Mouse (Mus musculus) lung, postnatal 10 days (tissue): ENCODE measurements around the gene Fam92b.

Source experiments
- DNase-seq: peaks from one replicate; pipeline ENCODE4 v3.0.0; 2021

The Fam92b gene

DNA sequence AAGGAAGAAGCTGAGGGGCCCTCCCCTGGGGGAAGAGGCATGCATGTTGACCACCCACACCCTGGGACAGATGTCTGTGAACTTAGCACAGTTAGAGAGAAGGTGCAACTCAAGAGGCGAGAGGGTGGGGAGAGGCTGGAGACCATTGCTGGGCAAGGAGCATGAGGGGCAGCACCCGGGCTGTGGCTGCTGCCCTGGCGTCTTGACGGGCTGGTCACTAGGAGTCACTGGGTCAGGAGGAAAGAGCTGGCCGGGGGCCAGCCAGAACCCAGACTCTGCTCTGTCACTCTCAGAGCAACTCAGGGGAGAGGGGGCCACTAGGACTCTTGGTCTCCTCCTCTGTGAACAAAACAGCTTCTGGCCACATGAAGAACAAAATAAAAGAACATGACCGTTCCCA is 12.2 kb upstream of the Fam92b start:
- DNase-seq, result no peak

DNA sequence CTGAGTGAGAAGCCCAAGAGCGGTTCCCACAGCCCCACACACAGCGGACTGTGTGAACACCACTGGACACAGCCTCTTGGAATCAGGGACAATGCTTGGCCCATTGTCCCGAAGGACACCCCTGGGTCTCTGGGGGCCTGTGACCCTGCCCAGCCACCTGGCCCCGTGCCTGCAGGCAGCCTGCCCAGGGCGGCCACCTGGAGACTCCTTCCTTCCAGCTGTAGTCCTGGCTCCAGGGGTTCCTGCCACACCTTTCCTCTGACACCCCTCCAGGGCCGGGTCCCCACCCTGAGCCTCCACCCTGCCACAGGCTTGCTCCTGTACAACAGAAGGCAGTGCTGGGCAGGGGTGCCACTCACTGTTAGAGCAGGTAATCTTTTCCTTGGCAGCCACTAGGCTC is 11.2 kb upstream of the Fam92b start:
- peak; percentile 53 for DNase-seq

DNA sequence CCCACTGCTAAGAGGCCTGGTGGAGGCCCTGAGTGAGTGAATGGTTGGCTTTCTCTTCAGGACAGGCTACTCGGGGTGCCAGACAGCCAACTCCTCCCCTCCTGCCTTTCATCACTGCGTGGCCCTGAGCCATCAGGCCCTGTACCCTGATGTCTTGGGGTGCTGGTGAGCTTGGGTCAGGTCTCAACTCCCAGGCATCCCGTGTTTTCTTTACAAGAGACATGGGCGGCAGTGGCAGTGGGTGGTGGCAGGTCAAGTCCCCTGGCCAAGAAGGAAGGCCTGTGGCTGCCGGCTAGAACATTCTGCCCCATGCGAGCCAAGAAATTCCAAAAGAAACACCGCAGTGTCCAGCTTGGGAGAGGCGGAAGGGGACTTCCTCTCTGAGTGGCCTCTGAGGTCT is 9.2 kb upstream of the Fam92b start:
- DNase-seq, result peak; percentile 77

DNA sequence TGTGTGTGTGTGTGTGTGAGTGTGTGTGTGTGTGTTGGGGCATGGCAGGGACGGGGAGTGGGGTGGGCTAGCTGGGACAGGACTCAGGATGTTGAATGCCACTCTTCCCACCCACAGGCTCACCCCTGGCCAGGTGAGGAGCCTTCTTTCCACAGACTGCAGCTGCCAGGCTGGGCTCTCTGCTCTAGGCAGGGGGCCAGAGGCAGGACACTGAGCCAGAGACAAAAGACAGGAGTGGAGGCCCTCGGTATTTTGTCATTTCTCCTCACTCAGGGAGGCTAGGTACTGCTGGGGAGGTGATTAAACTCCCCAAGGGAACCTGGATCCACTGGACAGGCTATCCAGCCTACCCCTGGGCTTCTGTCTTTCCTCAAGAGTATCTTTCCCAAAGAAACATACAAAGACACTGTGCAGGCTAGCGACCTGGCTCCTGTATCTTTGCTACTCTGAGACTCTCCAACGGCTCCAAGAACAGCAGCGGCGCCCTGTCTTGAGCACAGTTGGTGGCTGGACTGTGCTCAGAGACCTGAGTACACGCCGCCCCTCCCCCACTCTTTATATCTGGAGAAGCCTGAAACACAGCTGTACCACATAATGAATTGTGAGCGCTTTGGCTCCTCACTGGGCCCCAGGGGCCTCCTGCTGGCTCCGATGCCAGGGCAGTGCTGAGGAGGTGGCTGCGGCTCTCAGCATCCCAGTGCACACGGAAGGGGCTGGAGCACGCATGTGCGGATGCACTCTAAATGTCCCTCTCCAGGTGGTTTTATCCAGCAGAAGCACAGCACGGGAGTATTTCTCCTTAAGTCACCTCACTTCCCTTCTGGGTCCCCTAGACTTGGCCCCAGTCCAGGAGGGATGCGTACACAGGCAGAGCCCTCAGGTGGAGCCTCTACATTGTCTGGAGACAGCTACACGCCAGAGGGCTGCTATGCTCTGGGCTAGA is 7.9 kb upstream of the Fam92b start:
- DNase-seq, result peak; percentile 64

DNA sequence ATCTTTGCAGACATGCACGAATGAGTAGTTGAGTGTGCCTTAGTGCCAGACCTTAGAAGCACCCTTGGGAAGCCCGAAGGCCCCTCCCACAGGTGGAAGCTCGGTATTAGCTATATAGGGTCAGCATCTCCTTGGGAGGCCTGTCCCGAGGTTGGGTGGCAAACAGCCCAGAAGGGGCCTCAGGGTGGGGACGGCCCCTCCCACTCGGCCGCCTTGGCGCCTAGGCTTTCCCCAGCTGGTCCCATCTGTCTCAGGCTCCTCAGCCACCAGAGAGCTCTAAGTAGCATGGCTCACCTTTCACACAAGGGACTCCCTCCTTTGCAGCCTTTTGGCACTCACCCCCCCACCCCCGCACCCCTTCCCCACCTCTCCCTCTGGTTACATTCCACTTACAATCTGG is 7.1 kb upstream of the Fam92b start:
- peak; percentile 68 for DNase-seq

DNA sequence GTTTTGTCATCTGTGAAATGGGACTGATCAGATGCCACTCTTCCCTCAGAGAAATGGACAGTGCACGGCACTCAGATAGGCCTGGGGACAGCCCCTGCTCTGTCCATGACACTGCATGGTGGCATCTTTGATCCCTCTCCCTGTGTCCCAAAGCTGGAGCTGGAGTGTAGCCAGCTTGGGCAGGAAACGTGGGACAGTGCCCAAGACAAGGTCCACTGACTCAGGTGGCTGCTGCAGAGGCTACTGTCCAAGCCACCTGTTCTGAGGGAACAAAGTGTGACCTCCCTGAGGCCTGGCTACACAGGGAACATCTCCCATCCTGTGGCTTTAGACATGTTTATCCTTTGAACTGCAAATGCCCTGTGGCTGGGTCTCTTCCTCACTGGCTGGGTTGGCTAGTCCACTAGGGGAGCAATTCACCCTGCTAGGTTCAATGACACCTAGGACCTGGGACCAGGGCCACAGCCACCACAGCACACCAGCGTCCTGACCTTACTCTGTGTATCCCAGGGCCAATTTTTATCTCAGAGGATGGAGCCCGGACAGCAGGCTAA is 4.7 kb upstream of the Fam92b start:
- DNase-seq, result no peak

DNA sequence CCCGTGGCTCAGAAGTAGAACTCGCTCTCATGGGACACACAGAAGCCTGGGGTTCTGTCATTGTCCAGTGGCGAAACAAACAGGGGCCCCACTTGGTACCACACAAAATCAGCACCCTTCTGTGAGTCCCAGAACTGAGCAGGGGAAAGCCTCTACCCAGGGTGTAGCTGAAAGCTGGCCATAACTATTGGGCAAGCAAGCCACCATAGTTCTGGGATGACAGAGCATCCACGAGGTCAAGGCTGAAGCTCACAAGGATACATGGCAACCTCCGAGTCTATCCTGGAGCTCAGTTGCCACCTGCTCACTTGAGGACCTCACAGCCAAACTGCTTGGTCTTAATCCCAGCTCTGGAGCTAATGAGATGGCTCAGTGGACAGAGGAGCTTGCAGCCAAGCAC is 4.0 kb upstream of the Fam92b start:
- no peak for DNase-seq

DNA sequence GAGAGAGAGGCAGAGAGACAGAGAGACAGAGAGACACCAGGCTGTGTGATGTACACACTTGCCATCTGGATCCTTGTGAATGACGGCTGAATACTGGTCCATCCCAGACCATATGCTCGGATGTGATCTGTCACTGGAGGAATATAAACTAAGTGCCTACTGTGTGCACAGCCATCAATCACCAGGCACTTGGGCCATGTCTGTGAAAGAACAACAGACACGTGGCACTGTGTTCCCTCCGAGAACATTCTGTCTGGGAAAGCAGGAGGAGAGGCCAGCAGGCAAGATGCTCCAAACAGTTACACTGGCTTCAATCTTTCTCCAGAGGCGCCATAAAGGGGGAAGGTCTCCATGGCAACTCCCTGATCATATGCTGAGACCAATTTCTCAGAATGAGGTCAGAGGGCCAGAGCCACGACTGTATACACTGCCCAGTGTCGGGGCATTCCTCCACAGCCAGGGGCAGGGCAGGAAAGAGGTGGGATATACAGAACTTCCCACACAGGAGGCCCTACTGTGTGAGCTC is 3.2 kb upstream of the Fam92b start:
- DNase-seq, result peak; percentile 46

DNA sequence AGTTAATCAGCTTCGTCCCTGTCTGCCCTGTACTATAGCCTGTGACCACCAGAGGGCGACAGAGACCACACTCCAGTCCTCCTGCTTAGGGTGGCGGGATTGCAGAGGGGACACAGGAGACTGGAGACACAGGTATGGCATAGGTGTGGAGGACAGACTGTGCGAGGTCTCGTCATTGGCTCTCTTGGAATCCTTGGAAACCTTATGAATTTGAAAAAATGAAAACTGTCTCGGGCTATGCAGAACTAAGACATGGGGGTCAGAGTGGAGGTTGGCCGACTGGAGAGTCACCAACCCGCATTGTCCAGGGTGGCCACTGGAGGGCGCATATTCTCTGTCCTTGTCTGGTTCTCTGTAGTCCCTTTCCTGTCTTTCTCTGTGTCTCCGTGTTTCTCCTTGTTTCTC is 1.8 kb upstream of the Fam92b start:
- DNase-seq, result peak; percentile 95

DNA sequence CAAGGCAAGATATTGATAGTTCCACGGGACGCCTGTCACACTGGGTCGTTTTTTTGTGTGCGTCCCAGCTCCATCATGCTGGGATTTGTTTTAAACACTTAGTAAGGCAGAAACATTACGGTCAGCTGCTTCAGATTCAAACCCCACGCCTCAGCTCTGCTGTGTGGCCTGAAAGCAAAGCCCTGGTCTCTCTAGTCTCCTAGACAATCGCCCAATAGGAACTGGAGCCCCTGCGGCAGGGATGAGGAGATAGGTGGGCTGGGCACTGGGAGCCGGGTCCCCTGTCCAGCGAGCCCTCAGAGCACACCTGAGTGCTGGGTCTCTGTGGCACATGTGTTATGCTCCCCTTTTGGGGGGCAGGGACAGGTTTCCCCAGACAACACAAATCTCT is 853 bp upstream of the Fam92b start:
- no peak for DNase-seq

DNA sequence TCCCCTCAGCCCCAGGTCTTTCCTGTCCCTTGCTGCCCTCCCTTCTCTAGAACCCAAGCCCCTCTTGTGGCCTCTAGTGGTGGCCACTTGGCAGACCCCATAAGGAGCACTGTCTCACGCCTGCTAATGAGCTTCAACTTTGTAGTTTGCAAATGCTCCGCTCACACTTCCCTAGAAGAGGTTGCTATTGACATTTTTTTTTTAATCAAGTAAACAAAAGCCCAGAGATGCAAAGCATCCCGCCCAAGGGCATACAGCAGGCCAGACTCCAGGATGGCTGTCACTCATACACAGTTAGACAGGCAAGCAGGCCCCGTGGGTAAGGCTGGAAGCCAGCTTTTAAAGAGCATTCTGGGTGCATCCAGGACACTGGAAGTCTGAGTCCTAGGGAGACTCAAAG is 661 bp downstream of the Fam92b start:
- no peak for DNase-seq

DNA sequence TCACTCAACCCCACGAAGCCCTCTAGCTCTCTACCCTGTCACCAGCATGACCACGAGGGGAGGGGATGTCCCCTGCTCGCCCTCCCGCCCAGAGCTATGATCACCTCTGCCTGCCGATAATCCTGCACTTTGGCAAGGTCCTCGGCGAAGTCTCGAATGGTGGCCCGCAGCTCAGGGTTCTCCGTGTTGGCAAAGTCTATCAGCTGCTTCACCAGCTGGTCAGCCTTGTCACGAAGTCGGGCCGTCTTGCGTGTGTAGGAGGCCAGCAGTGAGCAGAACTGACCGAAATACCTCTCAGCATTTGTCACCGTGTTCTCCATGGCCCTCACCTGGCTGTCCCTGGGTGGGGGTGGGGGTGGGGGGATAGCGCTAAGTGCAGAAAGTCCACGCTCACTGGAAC is 2.7 kb downstream of the Fam92b start:
- DNase-seq, result no peak

DNA sequence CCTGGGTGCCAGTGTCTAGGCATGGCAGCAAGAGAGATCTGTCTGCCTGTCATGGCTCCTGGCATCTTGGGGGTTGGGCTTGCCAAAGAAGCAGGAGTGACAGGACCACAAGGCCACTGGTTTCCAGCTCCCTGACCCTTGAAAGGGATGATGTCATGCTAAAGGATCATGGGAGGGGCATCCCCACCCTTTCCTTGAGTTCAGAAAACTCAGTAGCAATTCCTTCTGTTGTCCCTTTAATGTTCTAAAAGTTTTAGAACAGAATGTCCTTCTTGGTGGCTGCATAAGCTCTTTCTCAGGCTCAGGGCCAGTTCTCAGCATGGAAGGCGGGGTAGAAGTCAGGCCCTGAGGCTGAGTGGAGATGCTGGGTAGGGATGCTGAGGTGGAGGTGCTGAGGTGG is 4.1 kb downstream of the Fam92b start:
- DNase-seq, result no peak

DNA sequence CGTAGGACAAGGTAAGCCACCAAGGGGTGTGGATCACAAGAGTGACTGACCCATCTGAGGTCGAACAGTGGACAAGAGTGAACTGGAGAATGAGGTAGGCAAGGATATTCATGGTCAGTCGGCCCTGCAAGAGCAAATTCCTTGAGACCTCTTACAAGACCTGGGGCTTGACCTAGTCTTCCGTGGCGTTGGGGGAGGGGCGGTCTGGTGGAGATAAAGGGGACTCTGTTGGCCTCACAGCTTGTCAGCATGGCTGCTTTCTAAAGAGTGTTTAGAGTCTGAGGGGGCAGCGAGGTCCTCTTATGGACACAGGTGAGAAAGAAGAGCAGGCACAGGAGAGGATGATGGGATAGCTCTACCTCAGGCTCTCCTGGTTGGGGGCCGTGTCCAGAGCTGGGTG is 8.1 kb downstream of the Fam92b start:
- DNase-seq, result no peak

DNA sequence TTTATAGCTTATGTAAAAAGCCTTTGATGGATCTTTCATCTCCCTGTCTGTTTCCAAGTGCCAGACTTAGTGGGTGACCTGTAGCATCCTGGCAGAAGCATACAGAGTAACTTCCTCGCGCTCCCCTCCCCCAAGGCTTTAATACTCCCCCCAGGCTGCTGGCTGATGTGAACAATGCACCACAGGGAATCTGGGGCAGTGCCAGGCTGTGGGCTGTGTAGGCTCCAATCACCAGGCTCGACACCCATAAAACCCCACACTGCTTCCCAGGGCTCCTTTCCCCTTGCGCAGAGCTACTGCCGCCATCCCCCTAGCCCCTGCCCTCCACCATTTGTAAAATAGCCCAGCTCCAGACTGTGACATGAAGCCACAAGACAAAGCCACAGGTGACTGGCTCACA is 9.4 kb downstream of the Fam92b start:
- DNase-seq, result peak; percentile 75

DNA sequence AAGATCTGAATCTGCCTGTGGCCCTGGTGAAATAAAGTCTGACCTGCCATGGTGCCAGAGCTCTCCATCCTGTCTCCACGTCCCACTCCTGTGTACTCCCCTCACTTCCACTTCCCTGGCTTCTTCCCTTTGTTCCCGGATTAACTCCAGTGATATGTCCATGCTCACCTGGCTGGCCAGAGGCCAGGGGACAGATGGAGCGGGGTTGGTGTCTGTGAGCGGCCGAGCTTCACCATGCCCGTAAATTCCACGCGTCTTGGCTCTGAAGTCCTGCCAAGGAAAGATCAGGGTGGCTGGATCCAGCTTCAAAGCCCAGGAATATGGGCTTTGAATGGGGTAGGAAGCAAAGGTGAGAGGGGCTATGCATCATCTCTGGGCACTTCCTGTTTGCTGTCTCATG is 10.1 kb downstream of the Fam92b start:
- DNase-seq, result no peak

DNA sequence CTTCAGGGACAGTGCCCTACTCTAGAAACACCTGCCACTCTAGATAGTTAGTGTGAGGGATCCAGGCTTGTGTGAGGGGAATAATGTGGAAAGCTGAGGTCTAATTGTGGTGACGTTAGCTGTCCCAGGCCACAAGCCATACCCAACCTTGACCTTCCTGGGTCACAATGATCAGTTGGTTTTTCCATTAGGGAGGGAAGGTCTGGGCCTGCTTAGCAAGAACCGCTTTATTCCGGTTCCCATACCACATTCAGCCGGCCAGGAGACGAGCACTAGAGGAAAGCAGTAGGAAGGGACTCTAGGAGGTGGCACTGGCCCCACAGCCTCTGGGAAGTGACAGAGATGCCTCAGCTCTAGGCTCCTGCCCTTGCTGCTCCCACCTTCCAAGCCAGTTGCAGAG is 13.2 kb downstream of the Fam92b start:
- no peak for DNase-seq

DNA sequence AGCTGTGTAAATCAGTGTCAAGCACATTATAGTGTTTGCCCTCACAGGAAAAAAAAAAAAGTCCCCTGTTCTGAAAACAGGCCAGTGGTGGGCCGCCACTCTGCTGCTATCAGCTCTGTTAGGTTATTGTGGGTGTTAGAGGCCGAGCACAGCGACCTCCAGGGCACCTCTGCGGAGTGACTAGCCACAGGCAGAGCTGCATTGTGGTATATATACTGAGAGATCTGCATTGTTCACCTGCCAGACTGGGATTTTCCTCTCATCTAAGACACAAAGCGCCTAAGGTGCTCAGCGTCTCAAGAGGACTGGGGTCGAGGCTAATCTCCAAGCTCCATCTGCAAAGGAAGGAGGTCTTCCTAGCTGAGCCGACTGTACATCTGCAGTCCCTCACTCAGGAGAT is 13.9 kb downstream of the Fam92b start:
- no peak for DNase-seq

DNA sequence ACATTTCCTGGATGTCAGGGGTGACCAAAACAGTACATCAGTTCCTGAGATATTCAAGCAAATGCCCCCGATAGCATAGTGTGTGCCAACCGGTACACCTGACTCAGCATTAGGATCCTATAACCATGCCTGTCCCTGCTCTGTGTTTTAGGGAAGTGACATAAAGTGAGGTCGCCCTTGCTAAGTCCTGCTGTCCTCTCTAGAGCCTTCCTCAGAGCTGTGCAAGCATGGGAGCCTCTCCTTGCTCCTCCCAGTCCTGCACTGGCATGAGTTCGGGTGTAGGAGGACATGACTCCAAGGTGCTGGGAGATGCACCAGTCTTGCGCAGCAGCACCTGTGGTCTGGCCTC is 14.9 kb downstream of the Fam92b start:
- DNase-seq, result no peak

DNA sequence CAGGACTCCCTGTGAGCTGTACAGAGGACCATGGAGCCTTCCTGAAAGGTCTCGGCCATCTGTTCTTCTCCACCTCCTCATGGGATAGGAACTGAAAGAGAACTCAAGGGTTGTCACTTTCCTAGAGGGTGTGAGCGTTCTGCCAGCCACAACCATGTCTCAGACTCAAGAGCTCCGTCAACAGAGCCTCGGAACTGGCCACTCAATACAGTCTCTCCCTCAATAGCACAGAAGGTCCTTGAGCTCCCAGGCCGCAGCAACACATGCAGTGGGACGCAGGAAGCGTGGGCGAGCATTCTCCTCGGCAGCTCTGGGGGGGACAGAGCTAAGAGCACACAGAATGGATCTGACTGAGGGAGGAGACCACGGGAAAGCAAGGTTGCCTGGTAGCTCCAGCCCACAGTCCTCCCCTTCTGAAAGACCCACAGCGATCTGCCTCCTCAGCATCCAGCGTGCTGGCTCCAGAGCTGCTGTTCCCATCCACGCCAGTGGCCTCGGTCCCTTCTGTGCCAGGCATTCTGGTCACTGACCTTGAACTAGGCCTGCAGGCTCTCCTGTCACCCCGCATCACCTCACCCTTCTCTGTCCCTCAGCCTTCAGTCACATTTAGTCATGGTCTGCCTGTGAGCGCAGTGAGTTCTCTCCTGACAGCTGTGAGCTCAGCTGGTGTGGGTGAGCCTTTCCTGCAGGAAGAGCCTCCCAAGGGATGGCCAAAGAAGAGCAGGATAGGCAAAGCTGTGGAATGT is 15.4 kb downstream of the Fam92b start:
- no peak for DNase-seq

DNA sequence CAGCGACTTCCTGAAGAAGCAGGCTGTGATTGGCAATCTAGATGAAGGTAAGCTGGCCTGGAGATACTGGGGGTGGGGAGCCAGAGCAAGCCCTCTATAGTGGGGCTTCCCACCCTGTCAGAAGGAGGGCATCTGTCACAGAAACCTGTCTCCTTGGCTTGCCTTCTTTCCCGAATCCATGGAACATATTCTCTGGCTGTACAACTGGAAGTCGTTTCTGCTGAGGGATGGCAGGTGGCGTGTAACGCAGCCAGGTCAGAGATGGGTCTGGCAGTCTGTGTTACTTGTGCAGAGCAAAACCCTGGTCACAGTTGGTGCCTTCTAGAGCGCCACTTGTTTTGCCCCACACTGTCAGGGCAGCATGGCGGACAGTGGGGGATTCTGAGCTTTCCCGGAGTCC is 16.9 kb downstream of the Fam92b start:
- DNase-seq, result no peak

DNA sequence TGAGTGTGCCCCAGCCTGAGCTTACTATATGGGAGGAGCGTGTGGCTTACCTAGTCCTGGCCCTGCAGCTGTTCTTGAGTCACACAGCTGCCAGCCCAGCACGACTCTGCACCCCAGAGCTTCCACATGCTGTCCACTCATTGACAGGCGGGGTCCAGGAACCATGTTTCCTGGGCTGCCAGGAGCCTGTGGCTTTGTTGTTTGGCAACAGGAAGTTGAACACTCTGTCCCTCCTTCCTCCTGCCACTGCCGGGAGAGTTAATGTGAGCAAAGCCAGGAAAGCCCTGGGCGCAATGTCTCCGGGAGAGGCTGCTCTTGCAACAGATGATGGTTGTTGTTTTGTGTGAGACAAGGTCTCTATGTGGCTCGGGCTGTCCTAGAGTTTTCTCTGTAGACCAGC is 24.6 kb downstream of the Fam92b start:
- DNase-seq, result peak; percentile 66

DNA sequence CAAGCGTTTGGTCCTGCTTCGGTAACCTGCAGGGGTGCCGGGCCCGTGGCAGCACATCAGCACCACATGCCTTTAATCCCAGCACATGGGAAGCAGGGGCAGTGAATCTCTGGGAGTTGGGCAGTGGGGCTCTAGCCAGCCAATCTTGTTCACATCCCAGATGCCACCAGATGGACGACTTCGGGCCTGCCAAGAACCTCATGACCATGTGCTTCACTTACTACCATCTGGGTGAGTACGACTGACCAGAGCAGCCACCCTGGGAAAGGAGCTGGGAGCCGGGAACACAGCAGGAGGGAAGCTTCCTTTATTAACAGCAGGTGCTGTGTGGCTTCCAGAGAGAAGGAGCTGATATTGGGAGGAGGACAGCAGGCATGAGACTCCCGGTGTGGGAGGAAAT is 26.1 kb downstream of the Fam92b start:
- DNase-seq, result no peak

DNA sequence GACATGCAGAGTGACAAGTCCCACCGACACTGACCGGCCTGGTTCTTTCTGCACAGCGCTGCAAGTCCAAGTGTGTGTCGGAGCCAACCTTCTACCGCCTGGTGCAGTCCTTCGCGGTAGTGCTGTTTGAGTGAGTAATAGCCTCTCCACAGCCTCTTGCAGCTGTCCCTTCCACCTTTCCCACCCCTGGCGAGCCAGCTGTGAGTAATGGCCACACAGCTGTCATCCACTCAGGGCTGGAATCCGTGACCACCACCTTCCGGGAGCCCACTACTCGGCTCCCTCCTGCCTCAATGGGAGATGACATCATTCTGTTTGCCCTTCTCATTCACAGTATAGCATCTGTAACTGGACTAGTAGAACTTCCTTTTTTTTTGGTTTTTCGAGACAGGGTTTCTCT is 27.2 kb downstream of the Fam92b start:
- DNase-seq, result no peak
